Mouse (Mus musculus): ENCODE results near the gene Ccdc85b. TPM values are rescaled to one million over a fixed set of nuclear protein-coding genes. Genes with fewer than 3 reads are reported as not detected.
"Not testable (repeated sequence)": the region's sequence is repeated elsewhere in the genome, so short reads cannot be mapped to it uniquely, and the experiment has no call there.

Ccdc85b gene
- polyA plus RNA-seq, 1 experiment from 2014 or later = 10.0 TPM

GRCm38 (mm10) chr19:5406531-5407126 is 51.1 kb downstream of the Ccdc85b start:
- DNase-seq (peak; percentile 63), ATAC-seq (ENCODE audit: insufficient read depth) (peak; percentile 86)
- 0 out of 2 replicates have a peak, but pooled peaks have one; percentile 13 for TF ChIP-seq CTCF (IDR thresholded peaks at IDR 0.05; ENCODE audit: low read depth)
- 12% methylated on average over 22 of the region's 25 CpGs for WGBS
- not testable (repeated sequence) for H3K27me3 ChIP-seq (ENCODE audit: insufficient read depth, low read length); H3K9me3 ChIP-seq (ENCODE audit: low read depth, low read length); H3K36me3 ChIP-seq (ENCODE audit: insufficient read depth); H3K4me1 ChIP-seq (ENCODE audit: insufficient read depth)
- peak overlapping the region; percentile 93 for H3K27ac ChIP-seq (ENCODE audit: low read depth)
- peak overlapping the region; percentile 56 for H3K4me3 ChIP-seq (ENCODE audit: low read depth, low read length)
- H3K4me2 ChIP-seq = peak overlapping the region; percentile 89
- peak overlapping the region; percentile 67 for H3K9ac ChIP-seq

GRCm38 (mm10) chr19:5405924-5406323 is 51.8 kb downstream of the Ccdc85b start:
- Histone ChIP-seq H3K9me3 (ENCODE audit: low read depth, low read length) (no peaks in the 10 kb centered on the region), H3K27ac (ENCODE audit: low read depth) (peak overlapping the region; percentile 42; the same call in 1 of the 2 replicates), H3K27me3 (ENCODE audit: insufficient read depth, low read length) (no peaks in the 10 kb centered on the region), H3K9ac (peak overlapping the region; percentile 46), H3K4me1 (ENCODE audit: insufficient read depth) (no peaks in the 10 kb centered on the region), H3K36me3 (ENCODE audit: insufficient read depth) (no peaks in the 10 kb centered on the region), H3K4me3 (ENCODE audit: low read depth, low read length) (peak overlapping the region; percentile 38), H3K4me2 (peak overlapping the region; percentile 64)
- no peak for TF ChIP-seq CTCF (IDR thresholded peaks at IDR 0.05; ENCODE audit: low read depth)
- ATAC-seq (ENCODE audit: insufficient read depth) (no peak), DNase-seq (peak; percentile 27)
- WGBS = 27% methylated on average over 7 of the region's 7 CpGs

Other genes with a start within 250 kb of the Ccdc85b start
- gene Pacs1, start 184.8 kb downstream of the Ccdc85b start, polyA plus RNA-seq (2014; fragmentation: Nextera tagmentation; extraction: Ambion mirVana) = 27.8 and 31.8 TPM in 2 replicates
- 334 and 368 TPM in 2 replicates for gene Sf3b2, start 162.4 kb downstream of the Ccdc85b start, polyA plus RNA-seq (2014; fragmentation: Nextera tagmentation; extraction: Ambion mirVana)
- gene Gal3st3, start 159.6 kb downstream of the Ccdc85b start, polyA plus RNA-seq (2014; fragmentation: Nextera tagmentation; extraction: Ambion mirVana) = 2.2 and 2.9 TPM in 2 replicates
- gene Catsper1, start 122.2 kb downstream of the Ccdc85b start, polyA plus RNA-seq (2014; fragmentation: Nextera tagmentation; extraction: Ambion mirVana) = not detected in 2 replicates
- 0.41 TPM in 1 of 2 replicates, not detected in the other for gene Cst6, start 108.3 kb downstream of the Ccdc85b start, polyA plus RNA-seq (2014; fragmentation: Nextera tagmentation; extraction: Ambion mirVana)
- gene Eif1ad, start 91.2 kb downstream of the Ccdc85b start, polyA plus RNA-seq (2014; fragmentation: Nextera tagmentation; extraction: Ambion mirVana) = 59.1 and 71.1 TPM in 2 replicates
- gene Banf1, start 90.7 kb downstream of the Ccdc85b start, polyA plus RNA-seq (2014; fragmentation: Nextera tagmentation; extraction: Ambion mirVana) = 515 and 542 TPM in 2 replicates
- gene Sart1, start 69.2 kb downstream of the Ccdc85b start, polyA plus RNA-seq (2014; fragmentation: Nextera tagmentation; extraction: Ambion mirVana) = 72.0 and 73.8 TPM in 2 replicates
- 0.64 TPM in 1 of 2 replicates, not detected in the other for gene Tsga10ip, start 55.4 kb downstream of the Ccdc85b start, polyA plus RNA-seq (2014; fragmentation: Nextera tagmentation; extraction: Ambion mirVana)
- gene Drap1, start 32.9 kb downstream of the Ccdc85b start, polyA plus RNA-seq (2014; fragmentation: Nextera tagmentation; extraction: Ambion mirVana) = 204 and 217 TPM in 2 replicates
- gene AI837181, start 32.8 kb downstream of the Ccdc85b start, polyA plus RNA-seq (2014; fragmentation: Nextera tagmentation; extraction: Ambion mirVana) = 40.8 and 42.7 TPM in 2 replicates
- gene Fosl1, start 10.3 kb downstream of the Ccdc85b start, polyA plus RNA-seq (2014; fragmentation: Nextera tagmentation; extraction: Ambion mirVana) = not detected in 2 replicates
- gene Fibp, start 2.7 kb upstream of the Ccdc85b start, polyA plus RNA-seq (2014; fragmentation: Nextera tagmentation; extraction: Ambion mirVana) = 101 and 104 TPM in 2 replicates
- gene Ctsw, start 10.6 kb upstream of the Ccdc85b start, polyA plus RNA-seq (2014; fragmentation: Nextera tagmentation; extraction: Ambion mirVana) = 1.0 and 1.8 TPM in 2 replicates
- 178 and 192 TPM in 2 replicates for gene Efemp2, start 16.1 kb upstream of the Ccdc85b start, polyA plus RNA-seq (2014; fragmentation: Nextera tagmentation; extraction: Ambion mirVana)
- gene Mus81, start 30.5 kb upstream of the Ccdc85b start, polyA plus RNA-seq (2014; fragmentation: Nextera tagmentation; extraction: Ambion mirVana) = 39.8 and 42.6 TPM in 2 replicates
- 3,236 and 3,318 TPM in 2 replicates for gene Cfl1, start 32.6 kb upstream of the Ccdc85b start, polyA plus RNA-seq (2014; fragmentation: Nextera tagmentation; extraction: Ambion mirVana)
- gene 1700020D05Rik, start 45.9 kb upstream of the Ccdc85b start, polyA plus RNA-seq (2014; fragmentation: Nextera tagmentation; extraction: Ambion mirVana) = 0.18 TPM in 1 of 2 replicates, not detected in the other
- gene Snx32, start 52.6 kb upstream of the Ccdc85b start, polyA plus RNA-seq (2014; fragmentation: Nextera tagmentation; extraction: Ambion mirVana) = 6.0 and 6.7 TPM in 2 replicates
- 0.89 and 1.0 TPM in 2 replicates for gene Ovol1, start 102.8 kb upstream of the Ccdc85b start, polyA plus RNA-seq (2014; fragmentation: Nextera tagmentation; extraction: Ambion mirVana)
- gene Ap5b1, start 110.1 kb upstream of the Ccdc85b start, polyA plus RNA-seq (2014; fragmentation: Nextera tagmentation; extraction: Ambion mirVana) = 3.7 and 4.2 TPM in 2 replicates
- gene Rnaseh2c, start 144.0 kb upstream of the Ccdc85b start, polyA plus RNA-seq (2014; fragmentation: Nextera tagmentation; extraction: Ambion mirVana) = 138 and 145 TPM in 2 replicates
- 25.5 and 33.4 TPM in 2 replicates for gene Kat5, start 152.3 kb upstream of the Ccdc85b start, polyA plus RNA-seq (2014; fragmentation: Nextera tagmentation; extraction: Ambion mirVana)
- 52.3 and 54.2 TPM in 2 replicates for gene Rela, start 179.6 kb upstream of the Ccdc85b start, polyA plus RNA-seq (2014; fragmentation: Nextera tagmentation; extraction: Ambion mirVana)
- 40.4 and 49.3 TPM in 2 replicates for gene Sipa1, start 205.8 kb upstream of the Ccdc85b start, polyA plus RNA-seq (2014; fragmentation: Nextera tagmentation; extraction: Ambion mirVana)
- 36.6 TPM in 2 replicates for gene Map3k11, start 230.8 kb upstream of the Ccdc85b start, polyA plus RNA-seq (2014; fragmentation: Nextera tagmentation; extraction: Ambion mirVana)
- 28.4 and 35.2 TPM in 2 replicates for gene Pcnx3, start 231.0 kb upstream of the Ccdc85b start, polyA plus RNA-seq (2014; fragmentation: Nextera tagmentation; extraction: Ambion mirVana)
- gene Kcnk7, start 246.5 kb upstream of the Ccdc85b start, polyA plus RNA-seq (2014; fragmentation: Nextera tagmentation; extraction: Ambion mirVana) = 0.32 and 0.47 TPM in 2 replicates

All from lung, embryonic 14.5 days (tissue).